Mouse (Mus musculus): ENCODE data around the gene Hspb1. TPM values are rescaled to one million over a fixed set of nuclear protein-coding genes. Genes with fewer than 3 reads are reported as not detected.
A peak's percentile ranks its signal among the peaks of the same experiment; 100 is the strongest.

Hspb1 gene
- total and polyA plus RNA-seq, 3 experiments = 1.1 to 3.6 (median 2.6) TPM

GRCm38 (mm10) chr5:135901354-135902095 lies 13.8 kb downstream of the Hspb1 start:
- Histone ChIP-seq H3K27ac (ENCODE audit: insufficient read depth, low read depth) (no peak overlapping the region), H3K36me3 (replicated peaks in 1 of 2; ENCODE audit: control insufficient read depth in 1 of 2, insufficient read depth in 1 of 2, low read length in 1 of 2) (peaks cover 2 to 28% of the 10 kb centered on the region in 2 experiments), H3K4me3 (replicated peaks in 1 of 3; ENCODE audit: low read depth in 2 of 3, low read length in 2 of 3, poor library complexity in 1 of 3) (no peak overlapping the region), H3K79me2 (replicated peaks; ENCODE audit: control insufficient read depth, extremely low read depth, insufficient read depth, poor library complexity, severe bottlenecking) (no peaks in the 10 kb centered on the region; the same call in 1 of the 2 replicates), H3K27me3 (replicated peaks) (no peaks in the 10 kb centered on the region), H3K4me1 (ENCODE audit: control insufficient read depth in 1 of 2, insufficient read depth in 2 of 2) (peaks cover 0 to 14% of the 10 kb centered on the region in 2 experiments; a peak in 2 of 4 replicates), H3K9me3 (replicated peaks; ENCODE audit: low read length) (no peaks in the 10 kb centered on the region), H3K4me2 (ENCODE audit: insufficient read depth, low read depth, poor library complexity, severe bottlenecking) (no peak overlapping the region), H3K9ac (ENCODE audit: insufficient read depth, low read depth) (no peak overlapping the region)
- TF ChIP-seq ZNF384 (IDR thresholded peaks at IDR 0.05; ENCODE audit: low read depth, low read length) = peak; percentile 42
- no peak for TF ChIP-seq UBTF (IDR thresholded peaks at IDR 0.05; ENCODE audit: low read depth, low read length)
- TF ChIP-seq RAD21 (IDR thresholded peaks at IDR 0.05; ENCODE audit: low read depth, low read length) = peak; percentile 24
- no peak for TF ChIP-seq JUND (conservative IDR thresholded peaks at IDR 0.05; ENCODE audit: low read depth, low read length)
- no peak for TF ChIP-seq ZKSCAN1 (IDR thresholded peaks at IDR 0.05; ENCODE audit: borderline replicate concordance, low read depth, low read length)
- TF ChIP-seq GABPA (IDR thresholded peaks at IDR 0.05; ENCODE audit: insufficient replicate concordance, low read depth, low read length) = no peak
- peak; percentile 19 to 65; a peak in 3 of 4 replicates for TF ChIP-seq CTCF (conservative IDR thresholded peaks at IDR 0.05 in 1 of 2, IDR thresholded peaks at IDR 0.05 in 1 of 2; ENCODE audit: low read depth in 2 of 2, low read length in 2 of 2)
- no peak for TF ChIP-seq NRF1 (IDR thresholded peaks at IDR 0.05; ENCODE audit: low read depth, low read length)
- dilution Hi-C loops (cut with MboI; ENCODE audit: extremely low pct_ligation_motif_present, extremely low pct_unique_long_range_greater_than_20kb, low sequenced_read_pairs) (no loop called here), in situ Hi-C loops (cut with MboI; ENCODE audit: low pct_ligation_motif_present, low pct_unique_long_range_greater_than_20kb, low sequenced_read_pairs) (no loop called here)
- no peak for DNase-seq (ENCODE audit: extremely low read depth)

GRCm38 (mm10) chr5:135903058-135903457 lies 15.3 kb downstream of the Hspb1 start:
- H3K36me3 ChIP-seq (replicated peaks in 1 of 2; ENCODE audit: control insufficient read depth in 1 of 2, insufficient read depth in 1 of 2, low read length in 1 of 2) = peaks cover 17 to 43% of the 10 kb centered on the region in 2 experiments
- H3K27ac ChIP-seq (ENCODE audit: insufficient read depth, low read depth) = no peak overlapping the region

DNA sequence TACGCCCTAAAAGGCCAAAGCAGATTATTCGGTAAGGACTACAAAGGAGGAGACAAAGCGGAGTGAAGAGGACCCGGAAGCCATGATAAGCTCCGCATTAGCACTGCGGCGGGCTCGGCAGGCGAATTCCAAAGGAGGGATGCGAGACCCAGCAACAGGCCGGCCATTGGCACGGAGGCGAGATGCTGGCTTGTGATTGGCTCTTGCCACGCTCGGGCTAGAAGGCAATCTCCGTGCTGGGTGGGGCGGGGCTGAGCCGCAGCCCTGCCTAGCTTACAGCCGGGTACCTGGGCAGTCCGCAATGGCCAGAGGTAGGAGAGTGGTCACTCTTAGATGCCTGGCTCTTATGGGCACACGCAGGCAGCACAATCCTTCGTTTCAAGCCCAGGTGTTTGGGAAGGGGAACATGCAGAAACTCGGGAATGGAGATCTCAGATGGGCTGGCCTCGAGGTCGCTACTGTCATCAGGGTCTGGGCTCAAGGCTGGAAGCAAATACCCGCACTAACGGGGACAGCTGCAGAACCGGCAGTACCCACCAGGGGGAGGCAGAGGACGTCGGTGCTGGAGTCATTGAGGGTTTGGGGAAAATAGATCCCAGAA lies 15.9 kb downstream of the Hspb1 start:
- no peaks in the 10 kb centered on the region for H3K9me3 ChIP-seq (replicated peaks; ENCODE audit: low read length)
- no peak for DNase-seq (ENCODE audit: extremely low read depth)
- peaks cover 5% of the 10 kb centered on the region; the same call in 1 of the 2 replicates for H3K79me2 ChIP-seq (replicated peaks; ENCODE audit: control insufficient read depth, extremely low read depth, insufficient read depth, poor library complexity, severe bottlenecking)
- no peaks in the 10 kb centered on the region for H3K27me3 ChIP-seq (replicated peaks)
- no peak overlapping the region for H3K9ac ChIP-seq (ENCODE audit: insufficient read depth, low read depth)
- peaks cover 0 to 19% of the 10 kb centered on the region in 2 experiments; a peak in 2 of 4 replicates for H3K4me1 ChIP-seq (ENCODE audit: control insufficient read depth in 1 of 2, insufficient read depth in 2 of 2)
- dilution Hi-C loops (cut with MboI; ENCODE audit: extremely low pct_ligation_motif_present, extremely low pct_unique_long_range_greater_than_20kb, low sequenced_read_pairs) = no loop called here
- TF ChIP-seq NELFE (IDR thresholded peaks at IDR 0.05; ENCODE audit: low read depth, low read length) (no peak), SMC3 (IDR thresholded peaks at IDR 0.05; ENCODE audit: low read depth, low read length) (peak; percentile 53), RAD21 (IDR thresholded peaks at IDR 0.05; ENCODE audit: low read depth, low read length) (peak; percentile 65), CTCF (conservative IDR thresholded peaks at IDR 0.05 in 1 of 2, IDR thresholded peaks at IDR 0.05 in 1 of 2; ENCODE audit: low read depth in 2 of 2, low read length in 2 of 2) (peak; percentile 76 to 92)
- H3K4me2 ChIP-seq (ENCODE audit: insufficient read depth, low read depth, poor library complexity, severe bottlenecking) = no peak overlapping the region
- H3K36me3 ChIP-seq (replicated peaks in 1 of 2; ENCODE audit: control insufficient read depth in 1 of 2, insufficient read depth in 1 of 2, low read length in 1 of 2) = peaks cover 22 to 49% of the 10 kb centered on the region in 2 experiments
- in situ Hi-C loops (cut with MboI; ENCODE audit: low pct_ligation_motif_present, low pct_unique_long_range_greater_than_20kb, low sequenced_read_pairs) = no loop called here
- H3K4me3 ChIP-seq (replicated peaks in 1 of 3; ENCODE audit: low read depth in 2 of 3, low read length in 2 of 3, poor library complexity in 1 of 3) = no peak overlapping the region
- no peak overlapping the region for H3K27ac ChIP-seq (ENCODE audit: insufficient read depth, low read depth)

More at GRCm38 (mm10) chr5:135903058-135903457, 15.3 kb downstream of the Hspb1 start:
- Histone ChIP-seq H3K27me3 (replicated peaks) (no peaks in the 10 kb centered on the region), H3K4me1 (ENCODE audit: control insufficient read depth in 1 of 2, insufficient read depth in 2 of 2) (peaks cover 0 to 19% of the 10 kb centered on the region in 2 experiments; a peak in 2 of 4 replicates), H3K9ac (ENCODE audit: insufficient read depth, low read depth) (no peak overlapping the region), H3K4me3 (replicated peaks in 1 of 3; ENCODE audit: low read depth in 2 of 3, low read length in 2 of 3, poor library complexity in 1 of 3) (no peak overlapping the region), H3K4me2 (ENCODE audit: insufficient read depth, low read depth, poor library complexity, severe bottlenecking) (no peak overlapping the region), H3K79me2 (replicated peaks; ENCODE audit: control insufficient read depth, extremely low read depth, insufficient read depth, poor library complexity, severe bottlenecking) (peaks cover 4% of the 10 kb centered on the region; the same call in 1 of the 2 replicates), H3K9me3 (replicated peaks; ENCODE audit: low read length) (no peaks in the 10 kb centered on the region)
- TF ChIP-seq ETS1 (conservative IDR thresholded peaks at IDR 0.05; ENCODE audit: low read depth, low read length) = no peak
- TF ChIP-seq ZC3H11A (IDR thresholded peaks at IDR 0.05; ENCODE audit: low read depth, low read length) = no peak
- no peak for TF ChIP-seq MEF2A (IDR thresholded peaks at IDR 0.05; ENCODE audit: borderline replicate concordance, low read depth, low read length)
- in situ Hi-C loops (cut with MboI; ENCODE audit: low pct_ligation_motif_present, low pct_unique_long_range_greater_than_20kb, low sequenced_read_pairs) = no loop called here
- DNase-seq (ENCODE audit: extremely low read depth) = no peak
- dilution Hi-C loops (cut with MboI; ENCODE audit: extremely low pct_ligation_motif_present, extremely low pct_unique_long_range_greater_than_20kb, low sequenced_read_pairs) = no loop called here

All from CH12.LX (cell line).